In the genomic region with DNA sequence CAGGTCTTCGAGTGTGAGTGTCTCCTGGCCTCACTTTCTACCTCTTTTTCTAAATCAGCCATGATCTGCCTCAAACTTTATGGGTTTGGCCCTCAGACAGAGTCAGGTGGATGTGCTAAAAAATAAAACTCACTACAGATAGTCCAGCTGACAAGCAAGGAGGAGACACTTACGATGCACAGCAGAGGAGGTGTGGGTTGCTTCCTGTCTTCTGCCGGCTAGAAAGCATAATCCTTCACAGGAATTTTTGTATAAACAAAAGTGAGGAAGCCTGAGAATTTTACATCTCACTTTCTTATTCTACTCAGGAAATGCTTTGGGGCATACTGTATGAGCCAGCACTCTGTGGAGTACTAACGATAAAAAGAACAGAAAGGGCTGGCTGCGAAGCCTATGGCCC, we compare ENCODE assay signal across 23 mouse cellular contexts. TPM values are rescaled to one million over a fixed set of nuclear protein-coding genes. Genes with fewer than 3 reads are reported as not detected.
DNase-seq lines count a peak whose midpoint lies in the region; ATAC-seq lines count a peak whose summit lies in the region.
"Had no signal": no experiment of that assay in that cellular context is flagged by ENCODE, and none has a peak within 500 bp of the region (broad histone marks: within the 10 kb centered on the region; RNA-seq: fewer than 3 reads in every experiment).

No protein-coding gene starts in this region.

- peak overlapping the region; percentile 6; the same call in 1 of the 2 replicates for H3K27ac ChIP-seq in intestine, embryonic 14.5 days (ENCODE audit: low read depth)
- H3K27ac ChIP-seq in intestine, embryonic 16.5 days (ENCODE audit: low read length), result no peak overlapping the region
- H3K27ac ChIP-seq: embryonic facial prominence, embryonic 13.5 days; embryonic facial prominence, embryonic 15.5 days; forebrain, embryonic 10.5 days; forebrain, embryonic 12.5 days had no signal

- no peak overlapping the region for H3K4me2 ChIP-seq in intestine, embryonic 14.5 days (ENCODE audit: low read length)
- no peak overlapping the region for H3K4me2 ChIP-seq in intestine, embryonic 16.5 days (ENCODE audit: low read depth, low read length)
- H3K4me2 ChIP-seq: embryonic facial prominence, embryonic 13.5 days; embryonic facial prominence, embryonic 15.5 days; forebrain, embryonic 12.5 days had no signal

- no peak for ATAC-seq in intestine, embryonic 14.5 days (replicated peaks; ENCODE audit: low FRiP score, low TSS enrichment, low read depth)
- no peak for ATAC-seq in intestine, embryonic 16.5 days
- no peak for ATAC-seq in activated CD4-positive, CD25-positive, alpha-beta regulatory T cell, adult 4 months
- ATAC-seq: forebrain, embryonic 14.5 days; forebrain, embryonic 16.5 days had no signal

- H3K4me1 ChIP-seq in intestine, embryonic 14.5 days (replicated peaks; ENCODE audit: control insufficient read depth, insufficient read depth, low read length), result no peaks in the 10 kb centered on the region
- H3K4me1 ChIP-seq in intestine, embryonic 16.5 days (ENCODE audit: control insufficient read depth, insufficient read depth, low read length), result no peaks in the 10 kb centered on the region
- H3K4me1 ChIP-seq: embryonic facial prominence, embryonic 13.5 days; embryonic facial prominence, embryonic 15.5 days; forebrain, embryonic 10.5 days; forebrain, embryonic 12.5 days had no signal

- whole genome bisulfite sequencing in intestine, embryonic 14.5 days, result 40% methylated on average over 5 of the region's 5 CpGs
- 58% methylated on average over 5 of the region's 5 CpGs for WGBS in intestine, embryonic 16.5 days

- peaks cover 20% of the 10 kb centered on the region for H3K36me3 ChIP-seq in intestine, embryonic 14.5 days (ENCODE audit: control insufficient read depth, insufficient read depth, low read length)
- no peaks in the 10 kb centered on the region for H3K36me3 ChIP-seq in intestine, embryonic 16.5 days (ENCODE audit: control insufficient read depth, insufficient read depth, low read length)

- DNase-seq in intestine, embryonic 14.5 days (ENCODE audit: low spot score), result no peak
- DNase-seq in right cerebral cortex, adult 2 months (ENCODE audit: low spot score in 2 of 2), result peak; percentile 21 to 27
- no peak for DNase-seq in right cerebral cortex, postnatal 10 days (ENCODE audit: low spot score in 2 of 2)
- peak; percentile 39 for DNase-seq in telencephalon, adult 2 months (ENCODE audit: low read depth, low spot score)
- DNase-seq: adrenal gland, adult 8-10 months; adrenal gland, postnatal 14 days; adrenal gland, postnatal 36 days; cerebellum, adult 11 months; cerebellum, adult 18-20 months; cerebellum, adult 8-10 months; cerebellum, adult 9-11 months; cerebellum, postnatal 14 days; cerebellum, postnatal 36 days; embryo, embryonic 11 days had no signal

- no peaks in the 10 kb centered on the region for H3K27me3 ChIP-seq in intestine, embryonic 14.5 days (replicated peaks; ENCODE audit: control insufficient read depth, insufficient read depth, low read length)
- no peaks in the 10 kb centered on the region for H3K27me3 ChIP-seq in intestine, embryonic 16.5 days (replicated peaks; ENCODE audit: control insufficient read depth, insufficient read depth, low read length)
- H3K27me3 ChIP-seq: embryonic facial prominence, embryonic 13.5 days; embryonic facial prominence, embryonic 15.5 days; forebrain, embryonic 12.5 days had no signal

- H3K9ac ChIP-seq in intestine, embryonic 14.5 days (ENCODE audit: low read length), result no peak overlapping the region
- H3K9ac ChIP-seq in intestine, embryonic 16.5 days (ENCODE audit: low read depth, low read length), result no peak overlapping the region
- H3K9ac ChIP-seq: embryonic facial prominence, embryonic 13.5 days; embryonic facial prominence, embryonic 15.5 days; forebrain, embryonic 12.5 days had no signal

- no peaks in the 10 kb centered on the region for H3K9me3 ChIP-seq in intestine, embryonic 14.5 days (ENCODE audit: control insufficient read depth, low read length)
- no peaks in the 10 kb centered on the region for H3K9me3 ChIP-seq in intestine, embryonic 16.5 days (ENCODE audit: control insufficient read depth, low read length)
- H3K9me3 ChIP-seq: embryonic facial prominence, embryonic 13.5 days; embryonic facial prominence, embryonic 15.5 days; forebrain, embryonic 10.5 days; forebrain, embryonic 12.5 days had no signal

- H3K4me3 ChIP-seq in intestine, embryonic 14.5 days (ENCODE audit: low read depth, low read length), result no peak overlapping the region
- no peak overlapping the region for H3K4me3 ChIP-seq in intestine, embryonic 16.5 days (ENCODE audit: low read length)
- H3K4me3 ChIP-seq: embryonic facial prominence, embryonic 13.5 days; embryonic facial prominence, embryonic 15.5 days; erythroblast, embryonic 14.5 days; forebrain, embryonic 10.5 days; forebrain, embryonic 12.5 days had no signal

RNA-seq across cellular contexts. Expression of gene Chd1l, which starts 45.4 kb away (rescaled TPM):
- 20.2 and 21.8 TPM in 2 replicates for polyA plus RNA-seq in intestine, embryonic 14.5 days (2014; fragmentation: Nextera tagmentation; extraction: Ambion mirVana)
- 17.1 and 17.3 TPM in 2 replicates for polyA plus RNA-seq in intestine, embryonic 16.5 days (2015; fragmentation: Nextera tagmentation; extraction: Ambion mirVana)
- 10 to 100 TPM; 21.8 TPM for polyA plus RNA-seq in activated CD4-positive, CD25-positive, alpha-beta regulatory T cell, adult 4 months (2017; shearing (Covaris generic))

Comparison
In these comparisons a context has a peak if more than half of its experiments do, and no peak if none do; other contexts are left out.
1. DNase-seq: peak in right cerebral cortex, adult 2 months (2 of 2) and telencephalon, adult 2 months (single experiment); none in intestine, embryonic 14.5 days (single experiment) and right cerebral cortex, postnatal 10 days (0 of 2).